Mouse (Mus musculus) testis, postnatal 10 days (tissue): Measurements from ENCODE around the gene Slc39a10.

Experiments used
- DNase-seq: peaks from one replicate; pipeline ENCODE4 v3.0.0; 2021; ENCODE audit warnings: low spot score

The Slc39a10 gene

GRCm38 (mm10) chr1:46892752-46893151 lies at the start of gene Slc39a10:
Gene Slc39a10 (minus strand): TSS chr1:46892852.
- DNase-seq, result no peak

DNA sequence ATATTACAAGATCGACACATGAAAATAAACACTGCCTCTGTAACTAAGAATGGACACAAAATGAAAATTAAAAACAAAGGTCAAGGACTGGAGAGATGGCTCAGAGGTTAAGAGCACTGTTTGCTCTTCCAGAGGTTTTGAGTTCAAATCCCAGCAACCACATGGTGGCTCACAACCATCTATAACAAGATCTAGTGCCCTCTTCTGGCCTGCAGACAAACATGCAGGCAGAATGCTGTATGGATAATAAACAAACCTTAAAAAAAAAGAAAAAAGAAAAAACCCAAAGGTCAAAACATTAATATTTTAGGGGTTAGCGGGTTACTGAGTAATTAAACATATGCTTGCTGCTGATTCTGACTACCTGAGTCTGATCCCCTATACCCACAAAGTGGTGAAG lies 46.6 kb upstream of the Slc39a10 start:
- DNase-seq, result no peak

GRCm38 (mm10) chr1:46937641-46938040 lies 45.0 kb upstream of the Slc39a10 start:
- DNase-seq, result no peak

- no peak for DNase-seq
Measured at GRCm38 (mm10) chr1:46927104-46927503, 34.5 kb upstream of the Slc39a10 start.

- DNase-seq, result no peak
Measured at GRCm38 (mm10) chr1:46926239-46926638, 33.6 kb upstream of the Slc39a10 start.

- DNase-seq, result no peak
Measured at GRCm38 (mm10) chr1:46924992-46925391, 32.3 kb upstream of the Slc39a10 start.

GRCm38 (mm10) chr1:46922904-46923303 lies 30.3 kb upstream of the Slc39a10 start:
- DNase-seq, result no peak

DNA sequence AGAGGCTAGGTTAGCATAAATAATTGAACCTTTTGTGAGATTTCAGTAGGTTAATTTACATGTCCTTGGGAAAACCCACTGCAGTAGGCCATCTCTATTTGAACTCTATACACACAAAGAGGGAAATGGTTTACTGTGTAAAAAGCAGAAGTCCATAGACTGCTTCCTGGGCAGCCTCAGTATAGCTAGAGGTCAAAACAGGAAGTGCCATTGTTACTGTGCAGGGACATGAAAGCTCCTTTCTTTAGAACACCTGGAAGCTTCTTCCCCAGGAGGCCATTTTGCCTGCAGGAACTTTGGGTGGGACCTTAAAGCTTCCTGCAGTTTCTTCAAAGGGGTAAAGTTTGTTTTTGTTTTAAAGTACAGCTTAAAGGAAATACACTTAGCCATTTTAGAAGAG lies 29.0 kb upstream of the Slc39a10 start:
- DNase-seq, result no peak

DNA sequence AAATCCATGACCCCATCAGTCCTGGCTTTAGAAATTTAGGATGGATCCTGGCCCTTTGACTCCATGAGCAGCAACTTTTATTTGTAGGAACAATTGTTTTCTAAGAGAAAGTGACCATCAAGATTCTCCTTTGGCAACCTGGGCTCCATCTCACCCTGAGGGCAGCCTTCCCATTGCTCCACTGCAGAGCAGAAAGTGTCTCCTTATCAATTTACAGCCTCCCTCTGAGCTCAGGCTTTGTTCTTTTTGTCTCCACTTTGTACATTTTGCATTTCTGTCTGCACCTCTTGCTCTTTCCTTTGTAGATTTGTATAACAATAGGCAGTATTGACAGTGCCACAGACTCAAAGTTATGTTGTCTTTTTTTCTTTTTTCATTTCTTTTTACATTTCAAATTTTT lies 23.6 kb upstream of the Slc39a10 start:
- no peak for DNase-seq

DNA sequence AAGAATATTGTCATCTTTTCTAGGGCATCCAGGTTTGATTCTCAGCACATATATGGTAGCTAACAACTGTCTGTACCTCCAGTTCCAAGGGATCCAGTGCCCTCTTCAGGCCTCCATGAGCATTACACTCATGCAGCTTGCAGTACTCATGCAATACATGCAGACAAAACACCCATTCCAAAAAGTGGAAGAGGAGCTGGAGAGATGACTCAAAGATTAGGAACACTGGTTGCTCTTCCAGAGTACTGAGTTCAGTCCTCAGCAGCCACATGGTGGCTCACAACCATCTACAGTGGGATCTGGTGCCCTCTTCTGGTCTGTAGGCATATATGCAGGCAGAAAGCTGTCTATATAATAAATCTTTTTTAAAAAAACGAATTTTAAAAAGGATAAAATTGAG lies 21.7 kb upstream of the Slc39a10 start:
- no peak for DNase-seq

DNA sequence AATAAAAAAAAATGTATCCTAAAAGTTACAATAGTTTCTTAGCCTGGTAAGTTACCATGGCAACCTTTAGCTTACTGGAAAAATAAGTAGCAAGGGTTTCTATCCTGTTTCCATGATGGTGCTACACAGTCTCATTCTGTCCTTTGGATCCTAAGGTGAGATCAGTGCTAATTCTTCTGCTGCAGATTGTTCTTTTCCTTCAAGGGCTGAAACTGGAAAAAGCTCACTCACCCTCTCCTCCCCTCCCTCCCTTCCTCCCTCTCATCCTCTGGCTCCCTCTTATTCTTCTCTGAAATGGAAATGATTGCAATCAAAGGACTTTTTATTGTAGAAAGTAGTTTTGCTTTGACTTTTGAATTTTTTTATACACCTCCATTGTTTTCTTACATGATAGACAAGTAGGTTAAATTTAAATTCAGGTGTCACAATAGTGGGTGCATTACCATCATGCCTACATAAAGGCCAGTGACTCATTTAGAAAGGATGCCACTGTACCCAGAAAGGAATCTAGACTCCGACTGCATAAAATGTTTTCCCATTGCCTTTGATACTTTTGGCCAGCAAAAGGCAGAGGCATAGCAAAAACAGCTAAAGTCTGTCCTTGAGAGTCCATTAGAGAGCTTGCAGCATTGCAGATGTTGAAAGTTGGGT lies 20.0 kb upstream of the Slc39a10 start:
- DNase-seq, result no peak

GRCm38 (mm10) chr1:46910154-46910553 lies 17.5 kb upstream of the Slc39a10 start:
- no peak for DNase-seq

GRCm38 (mm10) chr1:46905706-46906105 lies 13.1 kb upstream of the Slc39a10 start:
- no peak for DNase-seq

- no peak for DNase-seq
Measured at GRCm38 (mm10) chr1:46902102-46902683, 9.5 kb upstream of the Slc39a10 start.

- DNase-seq, result no peak
Measured at GRCm38 (mm10) chr1:46894281-46894842, 1.7 kb upstream of the Slc39a10 start.

- DNase-seq, result no peak
Measured at GRCm38 (mm10) chr1:46888726-46889125, 3.9 kb downstream of the Slc39a10 start.

DNA sequence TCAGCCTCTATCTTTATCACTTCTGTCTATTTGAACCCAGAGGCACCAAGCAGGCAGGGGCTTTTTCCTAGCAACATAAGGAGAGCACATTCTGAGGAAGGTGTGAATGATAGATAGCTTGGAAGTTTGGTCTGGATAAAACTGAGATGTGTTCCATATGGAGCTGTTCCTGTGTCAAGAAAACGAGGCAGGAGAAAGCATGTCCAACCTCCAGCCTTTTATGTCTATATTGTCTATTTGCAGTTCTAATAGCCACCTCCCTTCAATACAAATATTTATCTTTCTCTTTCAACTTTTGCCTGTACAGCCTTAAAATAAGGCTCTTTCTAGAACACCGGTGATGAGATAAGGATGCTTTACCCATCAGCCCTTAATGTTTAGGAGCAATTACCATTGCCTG lies 4.3 kb downstream of the Slc39a10 start:
- no peak for DNase-seq

DNA sequence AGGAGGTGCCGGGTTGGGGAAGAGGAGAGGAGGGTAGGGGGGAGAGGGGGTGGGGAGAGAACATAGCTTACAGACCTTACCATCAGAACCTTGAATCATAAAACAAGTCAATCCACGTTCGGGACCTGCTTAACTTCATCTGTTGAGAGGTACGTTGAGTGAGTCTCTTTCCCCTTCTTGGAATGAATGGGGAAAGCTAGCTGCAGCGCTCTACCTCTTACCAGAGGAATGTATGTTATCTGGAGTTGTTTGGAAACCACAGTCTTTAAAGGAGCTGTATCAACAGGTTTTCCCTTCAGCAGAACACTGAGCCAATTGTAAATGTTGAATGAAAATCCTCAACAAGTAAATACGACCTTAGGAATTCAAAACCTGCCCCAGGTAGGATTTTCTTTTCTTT lies 4.7 kb downstream of the Slc39a10 start:
- DNase-seq, result no peak

GRCm38 (mm10) chr1:46886091-46886490 lies 6.6 kb downstream of the Slc39a10 start:
- no peak for DNase-seq

DNA sequence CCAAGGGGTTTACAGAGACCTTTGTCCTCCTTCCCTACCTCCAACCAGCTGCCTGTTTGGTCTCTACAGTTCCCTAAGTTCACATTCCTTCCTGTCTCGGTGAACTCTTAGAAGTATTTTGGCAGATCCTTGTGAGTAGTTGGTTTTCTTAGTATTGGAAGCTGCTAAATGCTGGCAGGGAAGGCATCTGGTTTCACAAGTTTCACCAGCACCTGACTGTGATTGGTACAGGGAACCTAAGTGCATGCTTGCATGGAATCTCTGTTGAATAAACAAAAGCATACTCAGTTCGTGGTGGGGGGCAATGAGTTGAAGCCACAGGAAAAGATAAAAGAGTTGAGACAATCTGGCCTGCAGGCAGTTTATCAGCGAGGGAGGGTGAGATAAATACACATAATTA lies 7.4 kb downstream of the Slc39a10 start:
- DNase-seq, result no peak

DNA sequence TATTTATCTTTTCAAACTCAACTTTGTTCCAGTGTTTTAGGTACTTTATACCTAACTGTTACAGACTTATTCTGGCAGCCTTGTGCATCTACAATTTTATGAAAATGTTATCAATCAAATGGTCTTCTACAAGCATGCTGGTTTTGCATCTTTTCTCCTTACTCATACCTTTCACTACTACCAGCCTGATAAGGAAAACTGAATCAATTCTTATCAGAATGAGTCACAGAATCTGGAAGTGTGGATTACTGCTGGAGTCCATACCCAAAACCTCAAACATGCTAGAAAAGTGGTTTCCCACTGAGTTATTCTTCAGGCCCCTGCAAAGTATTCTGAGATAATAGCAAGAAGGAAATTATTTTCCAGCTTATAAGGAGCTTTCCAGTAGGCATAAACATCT lies 12.7 kb downstream of the Slc39a10 start:
- DNase-seq, result no peak

DNA sequence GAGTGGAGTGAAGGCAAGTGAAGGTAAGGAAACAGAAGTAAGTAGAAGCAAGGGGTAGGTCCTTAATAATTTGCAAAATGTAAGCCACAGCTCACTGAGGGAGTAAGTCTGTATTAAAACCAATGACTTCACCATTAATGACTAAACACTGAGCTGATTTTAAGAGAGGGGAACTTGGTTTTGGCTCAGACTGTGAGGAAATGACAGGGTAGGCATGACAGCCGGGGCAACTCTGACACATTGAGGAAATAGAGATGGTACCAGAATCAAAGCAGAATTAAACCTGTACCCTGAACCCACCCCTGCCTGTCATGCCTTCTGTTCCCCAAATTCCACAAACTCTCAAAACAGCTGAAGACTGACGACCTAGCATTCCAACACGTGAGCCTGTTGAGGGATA lies 18.9 kb downstream of the Slc39a10 start:
- DNase-seq, result no peak

GRCm38 (mm10) chr1:46869788-46870187 lies 22.9 kb downstream of the Slc39a10 start:
- DNase-seq, result no peak
